Mouse (Mus musculus) cerebellum, adult 2 months (tissue): ENCODE results near the gene Bcas1. TPM values are rescaled to one million over a fixed set of nuclear protein-coding genes. Genes with fewer than 3 reads are reported as not detected.
"Not testable (repeated sequence)": the region's sequence is repeated elsewhere in the genome, so short reads cannot be mapped to it uniquely, and the experiment has no call there.

Experiments
- DNase-seq, 2 experiments: peaks; one replicate each; pipeline ENCODE4 v3.0.0; 2021
- H3K27ac ChIP-seq: fragments of 200-500 bp; 2 replicates; pipeline ENCODE4 v1.5.1; 2012; ENCODE audit warnings: low read length, control low read depth, inconsistent platforms; ENCODE audit not compliant: insufficient read depth
- H3K27me3 ChIP-seq: fragments of 200-500 bp; 2 replicates; pipeline ENCODE4 v1.6.1; 2012; ENCODE audit warnings: inconsistent platforms, mild to moderate bottlenecking, low read length, moderate library complexity; ENCODE audit not compliant: control insufficient read depth, insufficient read depth
- H3K4me1 ChIP-seq: fragments of 200-500 bp; 2 replicates; pipeline ENCODE4 v1.6.1; 2011; ENCODE audit warnings: low read length; ENCODE audit not compliant: control insufficient read depth, insufficient read depth
- H3K4me3 ChIP-seq: fragments of 200-500 bp; replicated peaks from 2 replicates; pipeline ENCODE3; 2011; ENCODE audit warnings: mild to moderate bottlenecking, low read depth, low read length, control low read depth; ENCODE audit not compliant: insufficient read depth
- CTCF ChIP-seq: fragments of 200-500 bp; IDR thresholded peaks from 2 replicates; pipeline ENCODE4 v1.5.1; 2011; ENCODE audit warnings: low read depth, mild to moderate bottlenecking, control low read depth, low read length, moderate library complexity, borderline replicate concordance; ENCODE audit not compliant: insufficient read depth
- POLR2A ChIP-seq: fragments of 200-500 bp; IDR thresholded peaks from 2 replicates; pipeline ENCODE4 v1.6.1; 2011; ENCODE audit warnings: low read length, control low read depth, borderline replicate concordance; ENCODE audit not compliant: insufficient read depth
- WGBS: fragments of 180-500 bp; shearing (Covaris S2); methylation state at CpG from one replicate; pipeline ENCODE4 v1.1.7; 2018; 5-methylcytosine and 5-hydroxymethylcytosine counted together
- polyA plus RNA-seq: library from polyadenylated mRNA; depleted of rRNA; stranded (reverse); fragments of >200 nt; gene quantifications from 2 replicates; pipeline ENCODE4 v1.2.3, GENCODE M21; 2012

The Bcas1 gene
- polyA plus RNA-seq, 1 experiment = 282 TPM

- H3K27me3 ChIP-seq = no peaks in the 10 kb centered on the region
- H3K27ac ChIP-seq = no peak overlapping the region
- H3K4me1 ChIP-seq = no peaks in the 10 kb centered on the region
- WGBS = 14% methylated on average over 4 of the region's 4 CpGs
- H3K4me3 ChIP-seq = no peak overlapping the region
- no peak for TF ChIP-seq POLR2A
- TF ChIP-seq CTCF = no peak
- no peak for DNase-seq
Observed at GRCm38 (mm10) chr2:170464817-170465216, 37.2 kb upstream of the Bcas1 start.

GRCm38 (mm10) chr2:170461652-170462051 is 34.0 kb upstream of the Bcas1 start:
- TF ChIP-seq CTCF = no peak
- no peak for TF ChIP-seq POLR2A

GRCm38 (mm10) chr2:170459805-170460204 is 32.2 kb upstream of the Bcas1 start:
- H3K4me3 ChIP-seq = no peak overlapping the region
- 30% methylated on average over 9 of the region's 9 CpGs for WGBS

More at GRCm38 (mm10) chr2:170461652-170462051, 34.0 kb upstream of the Bcas1 start:
- Histone ChIP-seq H3K27me3 (no peaks in the 10 kb centered on the region), H3K4me1 (no peaks in the 10 kb centered on the region), H3K4me3 (no peak overlapping the region), H3K27ac (no peak overlapping the region)
- 69% methylated on average over 7 of the region's 7 CpGs for WGBS
- DNase-seq = no peak

GRCm38 (mm10) chr2:170459183-170459582 is 31.5 kb upstream of the Bcas1 start:
- Histone ChIP-seq H3K4me3 (no peak overlapping the region), H3K27me3 (no peaks in the 10 kb centered on the region), H3K27ac (no peak overlapping the region), H3K4me1 (no peaks in the 10 kb centered on the region)
- 73% methylated on average over 10 of the region's 10 CpGs for WGBS
- TF ChIP-seq POLR2A (no peak), CTCF (no peak)
- no peak for DNase-seq

More at GRCm38 (mm10) chr2:170459805-170460204, 32.2 kb upstream of the Bcas1 start:
- Histone ChIP-seq H3K27ac (no peak overlapping the region), H3K27me3 (no peaks in the 10 kb centered on the region), H3K4me1 (no peaks in the 10 kb centered on the region)
- no peak for DNase-seq
- TF ChIP-seq POLR2A (no peak), CTCF (no peak)

GRCm38 (mm10) chr2:170453809-170454208 is 26.2 kb upstream of the Bcas1 start:
- DNase-seq, H3K4me1 ChIP-seq, H3K27me3 ChIP-seq, H3K4me3 ChIP-seq, H3K27ac ChIP-seq: not testable (repeated sequence)
- WGBS = 66% methylated on average over 3 of the region's 4 CpGs

GRCm38 (mm10) chr2:170450933-170451332 is 23.3 kb upstream of the Bcas1 start:
- no peaks in the 10 kb centered on the region for H3K27me3 ChIP-seq
- H3K4me1 ChIP-seq = no peaks in the 10 kb centered on the region
- WGBS = 3% methylated on average over 9 of the region's 9 CpGs
- no peak overlapping the region for H3K4me3 ChIP-seq
- peak; percentile 32 to 60 for DNase-seq
- no peak for TF ChIP-seq POLR2A
- peak; percentile 81 for TF ChIP-seq CTCF
- no peak overlapping the region for H3K27ac ChIP-seq

GRCm38 (mm10) chr2:170447651-170448050 is 20.0 kb upstream of the Bcas1 start:
- WGBS = 21% methylated on average over 10 of the region's 10 CpGs
- DNase-seq = no peak
- TF ChIP-seq POLR2A (no peak), CTCF (no peak)
- Histone ChIP-seq H3K4me3 (no peak overlapping the region), H3K27ac (no peak overlapping the region), H3K27me3 (no peaks in the 10 kb centered on the region), H3K4me1 (no peaks in the 10 kb centered on the region)

GRCm38 (mm10) chr2:170446843-170447383 is 19.3 kb upstream of the Bcas1 start:
- TF ChIP-seq POLR2A = no peak
- TF ChIP-seq CTCF = no peak
- Histone ChIP-seq H3K4me1 (no peaks in the 10 kb centered on the region), H3K4me3 (no peak overlapping the region), H3K27ac (no peak overlapping the region), H3K27me3 (no peaks in the 10 kb centered on the region)
- DNase-seq = no peak
- 81% methylated on average over 5 of the region's 5 CpGs for WGBS

- Histone ChIP-seq H3K4me3 (no peak overlapping the region), H3K27me3 (no peaks in the 10 kb centered on the region), H3K27ac (no peak overlapping the region), H3K4me1 (no peaks in the 10 kb centered on the region)
- no peak for DNase-seq
- 32% methylated on average over 5 of the region's 5 CpGs for WGBS
- no peak for TF ChIP-seq POLR2A
- TF ChIP-seq CTCF = no peak
Observed at GRCm38 (mm10) chr2:170445861-170446260, 18.2 kb upstream of the Bcas1 start.
